Mouse (Mus musculus): ENCODE results near the gene Gal3st2b. TPM values are rescaled to one million over a fixed set of nuclear protein-coding genes. Genes with fewer than 3 reads are reported as not detected.
"Not testable (repeated sequence)": the region's sequence is repeated elsewhere in the genome, so short reads cannot be mapped to it uniquely, and the experiment has no call there.

Gal3st2b gene
- polyA plus RNA-seq, 1 experiment from 2014 or later: not detected

- H3K36me3 ChIP-seq (ENCODE audit: inconsistent target); H3K79me2 ChIP-seq (ENCODE audit: inconsistent target); H3K27ac ChIP-seq; H3K4me3 ChIP-seq (ENCODE audit: inconsistent target): not testable (repeated sequence)
- WGBS (ENCODE audit: missing documents): no CpG with 5 or more reads among the region's 1 CpGs
Measured at GRCm38 (mm10) chr1:93937807-93938206, 19.7 kb downstream of the Gal3st2b start.

GRCm38 (mm10) chr1:93938415-93938814 is 20.3 kb downstream of the Gal3st2b start:
- 90% methylated on average over 5 of the region's 7 CpGs for WGBS (ENCODE audit: missing documents)
- not testable (repeated sequence) for H3K4me3 ChIP-seq (ENCODE audit: inconsistent target); H3K79me2 ChIP-seq (ENCODE audit: inconsistent target); H3K27ac ChIP-seq; H3K36me3 ChIP-seq (ENCODE audit: inconsistent target)

- not testable (repeated sequence) for H3K79me2 ChIP-seq (ENCODE audit: inconsistent target); H3K27ac ChIP-seq; H3K4me3 ChIP-seq (ENCODE audit: inconsistent target); H3K36me3 ChIP-seq (ENCODE audit: inconsistent target)
- WGBS (ENCODE audit: missing documents): no CpG with 5 or more reads among the region's 11 CpGs
Measured at GRCm38 (mm10) chr1:93949087-93949486, 31.0 kb downstream of the Gal3st2b start.

GRCm38 (mm10) chr1:93966489-93966888 is 48.4 kb downstream of the Gal3st2b start:
- no CpG with 5 or more reads among the region's 1 CpGs for WGBS (ENCODE audit: missing documents)
- H3K36me3 ChIP-seq (ENCODE audit: inconsistent target); H3K27ac ChIP-seq; H3K4me3 ChIP-seq (ENCODE audit: inconsistent target); H3K79me2 ChIP-seq (ENCODE audit: inconsistent target): not testable (repeated sequence)

GRCm38 (mm10) chr1:93970380-93970779 is 52.3 kb downstream of the Gal3st2b start:
- WGBS (ENCODE audit: missing documents): no CpG with 5 or more reads among the region's 5 CpGs

GRCm38 (mm10) chr1:93970797-93971196 is 52.7 kb downstream of the Gal3st2b start:
- WGBS (ENCODE audit: missing documents): no CpG with 5 or more reads among the region's 4 CpGs
- not testable (repeated sequence) for H3K27ac ChIP-seq; H3K4me3 ChIP-seq (ENCODE audit: inconsistent target); H3K36me3 ChIP-seq (ENCODE audit: inconsistent target); H3K79me2 ChIP-seq (ENCODE audit: inconsistent target)

More at GRCm38 (mm10) chr1:93970380-93970779, 52.3 kb downstream of the Gal3st2b start:
- H3K4me3 ChIP-seq (ENCODE audit: inconsistent target); H3K27ac ChIP-seq; H3K79me2 ChIP-seq (ENCODE audit: inconsistent target); H3K36me3 ChIP-seq (ENCODE audit: inconsistent target): not testable (repeated sequence)

GRCm38 (mm10) chr1:93975764-93976163 is 57.7 kb downstream of the Gal3st2b start:
- not testable (repeated sequence) for H3K27ac ChIP-seq; H3K79me2 ChIP-seq (ENCODE audit: inconsistent target); H3K4me3 ChIP-seq (ENCODE audit: inconsistent target); H3K36me3 ChIP-seq (ENCODE audit: inconsistent target)
- no CpG with 5 or more reads among the region's 4 CpGs for WGBS (ENCODE audit: missing documents)

- whole genome bisulfite sequencing (ENCODE audit: missing documents): no CpG with 5 or more reads among the region's 7 CpGs
- not testable (repeated sequence) for H3K27ac ChIP-seq; H3K79me2 ChIP-seq (ENCODE audit: inconsistent target); H3K36me3 ChIP-seq (ENCODE audit: inconsistent target); H3K4me3 ChIP-seq (ENCODE audit: inconsistent target)
Measured at GRCm38 (mm10) chr1:93978287-93978686, 60.2 kb downstream of the Gal3st2b start.

GRCm38 (mm10) chr1:93980932-93981331 is 62.8 kb downstream of the Gal3st2b start:
- WGBS (ENCODE audit: missing documents): no CpG with 5 or more reads among the region's 2 CpGs

GRCm38 (mm10) chr1:93986167-93986566 is 68.1 kb downstream of the Gal3st2b start:
- no peaks in the 10 kb centered on the region for H3K36me3 ChIP-seq (ENCODE audit: inconsistent target)
- 89% methylated on average over 3 of the region's 3 CpGs for WGBS (ENCODE audit: missing documents)
- no peaks in the 10 kb centered on the region for H3K79me2 ChIP-seq (ENCODE audit: inconsistent target)
- H3K4me3 ChIP-seq (ENCODE audit: inconsistent target): no peak overlapping the region
- no peak overlapping the region for H3K27ac ChIP-seq

More at GRCm38 (mm10) chr1:93980932-93981331, 62.8 kb downstream of the Gal3st2b start:
- not testable (repeated sequence) for H3K36me3 ChIP-seq (ENCODE audit: inconsistent target); H3K79me2 ChIP-seq (ENCODE audit: inconsistent target); H3K27ac ChIP-seq; H3K4me3 ChIP-seq (ENCODE audit: inconsistent target)

- 85% methylated on average over 2 of the region's 3 CpGs for WGBS (ENCODE audit: missing documents)
- Histone ChIP-seq H3K79me2 (ENCODE audit: inconsistent target) (no peaks in the 10 kb centered on the region), H3K4me3 (ENCODE audit: inconsistent target) (no peak overlapping the region), H3K27ac (no peak overlapping the region), H3K36me3 (ENCODE audit: inconsistent target) (no peaks in the 10 kb centered on the region)
Measured at GRCm38 (mm10) chr1:93988786-93989185, 70.7 kb downstream of the Gal3st2b start.

GRCm38 (mm10) chr1:93990209-93990608 is 72.1 kb downstream of the Gal3st2b start, which contains the start of gene Gal3st2c:
Gene Gal3st2c (plus strand): TSS chr1:93990509.
- H3K27ac ChIP-seq; H3K36me3 ChIP-seq (ENCODE audit: inconsistent target); H3K79me2 ChIP-seq (ENCODE audit: inconsistent target); H3K4me3 ChIP-seq (ENCODE audit: inconsistent target): not testable (repeated sequence)
- WGBS (ENCODE audit: missing documents): 83% methylated on average over 1 of the region's 8 CpGs

GRCm38 (mm10) chr1:93991068-93991467 is 73.0 kb downstream of the Gal3st2b start:
- H3K79me2 ChIP-seq (ENCODE audit: inconsistent target); H3K4me3 ChIP-seq (ENCODE audit: inconsistent target); H3K27ac ChIP-seq; H3K36me3 ChIP-seq (ENCODE audit: inconsistent target): not testable (repeated sequence)
- WGBS (ENCODE audit: missing documents): 11% methylated on average over 1 of the region's 2 CpGs

GRCm38 (mm10) chr1:93991491-93991890 is 73.4 kb downstream of the Gal3st2b start:
- not testable (repeated sequence) for H3K36me3 ChIP-seq (ENCODE audit: inconsistent target); H3K79me2 ChIP-seq (ENCODE audit: inconsistent target); H3K27ac ChIP-seq; H3K4me3 ChIP-seq (ENCODE audit: inconsistent target)
- WGBS (ENCODE audit: missing documents): 78% methylated on average over 1 of the region's 3 CpGs

Data from macrophage (primary cell).